Mouse (Mus musculus): ENCODE measurements around the gene Tcp10a. TPM values are rescaled to one million over a fixed set of nuclear protein-coding genes. Genes with fewer than 3 reads are reported as not detected.

The Tcp10a gene
- polyA plus RNA-seq (2012): not detected in 2 replicates

GRCm38 (mm10) chr17:7324346-7324745 is at the start of gene Tcp10a:
Tcp10a (plus strand) TSS chr17:7324646.

DNA sequence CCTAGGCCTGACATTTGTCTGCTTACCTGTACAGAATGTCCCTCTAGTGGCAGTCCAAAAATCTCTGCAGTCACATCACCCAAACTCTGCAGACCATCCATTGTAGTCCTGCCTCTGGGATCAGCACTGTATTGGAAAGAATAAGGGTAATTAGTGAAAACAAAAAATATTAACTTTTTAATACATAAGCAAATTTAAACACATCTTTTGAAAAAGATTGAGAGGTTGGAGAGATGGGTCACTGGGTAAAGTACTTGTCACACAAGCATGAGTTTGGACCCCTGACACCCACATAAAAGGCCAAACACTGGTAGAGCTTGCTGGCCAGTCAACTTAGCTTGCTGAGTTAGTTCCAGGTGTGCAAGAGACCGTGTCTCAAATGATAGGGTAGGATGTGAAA is 28.1 kb downstream of the Tcp10a start, which contains the start of gene Ttll2:
Ttll2 (minus strand) TSS at position 101 of the 400 bp plus-strand sequence.

GRCm38 (mm10) chr17:7371879-7372278 is 47.4 kb downstream of the Tcp10a start, which contains the start of gene Gm49630:
Gm49630 (minus strand) TSS chr17:7371979.

GRCm38 (mm10) chr17:7385364-7385763 is 60.9 kb downstream of the Tcp10a start, which contains the start of gene Unc93a2:
Unc93a2 (minus strand) TSS chr17:7385464.

Other genes with a start within 250 kb of the Tcp10a start
- gene Rps6ka2, start 154.5 kb upstream of the Tcp10a start, polyA plus RNA-seq (2012): 4.6 and 7.2 TPM in 2 replicates
- gene Ttll2, start 28.1 kb downstream of the Tcp10a start, polyA plus RNA-seq (2012): not detected in 2 replicates
- not detected in 2 replicates for gene Gm49630, start 47.3 kb downstream of the Tcp10a start, polyA plus RNA-seq (2012)
- not detected in 2 replicates for gene Unc93a2, start 60.8 kb downstream of the Tcp10a start, polyA plus RNA-seq (2012)

All from megakaryocyte-erythroid progenitor cell, adult 5 weeks (primary cell).